Mouse (Mus musculus): ENCODE data around the gene Aff4.

Gene Aff4

DNA sequence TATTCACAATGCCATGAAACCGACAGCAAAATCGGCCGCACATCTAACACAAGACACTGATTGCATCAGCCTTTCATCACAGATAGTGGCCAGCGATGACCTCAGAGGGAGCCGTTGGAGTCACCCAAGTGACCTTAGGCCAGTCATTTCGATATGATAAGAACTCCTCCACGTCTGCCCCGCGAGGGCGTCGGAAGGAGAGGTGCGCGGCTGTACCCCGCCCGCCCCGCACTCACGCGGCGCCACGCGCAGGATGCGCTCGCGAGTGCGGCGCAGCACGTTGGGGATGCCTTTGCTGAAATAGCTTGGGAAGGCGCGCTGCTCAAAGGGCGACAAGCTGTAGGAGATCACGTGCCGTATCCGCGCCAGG lies 79.7 kb downstream of the Aff4 start:
- DNase-seq, result no peak

DNA sequence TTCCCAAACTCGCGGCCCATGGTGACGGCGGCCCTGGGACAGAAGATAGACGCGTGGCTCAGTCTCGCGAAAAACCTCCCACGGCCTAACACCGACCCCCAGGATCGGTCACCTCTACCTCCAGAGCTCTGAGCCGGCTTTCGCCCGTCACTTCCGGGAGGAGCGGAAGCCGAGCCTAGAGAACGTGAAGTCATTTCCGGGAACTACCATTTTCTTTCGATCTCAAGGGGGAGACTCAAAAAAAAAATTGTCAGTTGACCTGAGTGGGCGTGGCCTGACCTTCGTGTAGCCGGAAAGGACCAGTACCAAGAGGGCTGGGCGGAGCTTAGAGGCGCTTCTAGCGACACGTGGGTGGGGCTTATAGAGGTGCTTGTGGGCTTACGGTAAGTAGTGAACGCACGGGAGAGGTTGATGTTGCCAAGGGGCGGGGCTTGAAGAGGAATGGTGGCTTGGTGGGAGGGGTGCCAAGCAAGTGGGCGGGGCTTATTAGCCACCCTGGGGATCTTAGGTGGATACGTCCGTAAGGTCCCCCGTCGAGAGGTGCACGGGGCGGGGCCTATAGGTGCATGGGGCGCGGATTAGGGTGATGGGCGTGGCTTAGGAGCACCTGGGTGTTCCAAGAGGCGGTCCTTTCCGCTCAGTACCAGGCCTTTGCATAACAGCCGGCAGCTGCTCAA lies 80.2 kb downstream of the Aff4 start, which contains the start of the genes Uqcrq and Gdf9:
TSS of gene Uqcrq (minus strand) at position 162 of the 677 bp plus-strand sequence.
TSS of gene Gdf9 (plus strand) at position 354 of the 677 bp plus-strand sequence.
- DNase-seq, result peak; percentile 100

DNA sequence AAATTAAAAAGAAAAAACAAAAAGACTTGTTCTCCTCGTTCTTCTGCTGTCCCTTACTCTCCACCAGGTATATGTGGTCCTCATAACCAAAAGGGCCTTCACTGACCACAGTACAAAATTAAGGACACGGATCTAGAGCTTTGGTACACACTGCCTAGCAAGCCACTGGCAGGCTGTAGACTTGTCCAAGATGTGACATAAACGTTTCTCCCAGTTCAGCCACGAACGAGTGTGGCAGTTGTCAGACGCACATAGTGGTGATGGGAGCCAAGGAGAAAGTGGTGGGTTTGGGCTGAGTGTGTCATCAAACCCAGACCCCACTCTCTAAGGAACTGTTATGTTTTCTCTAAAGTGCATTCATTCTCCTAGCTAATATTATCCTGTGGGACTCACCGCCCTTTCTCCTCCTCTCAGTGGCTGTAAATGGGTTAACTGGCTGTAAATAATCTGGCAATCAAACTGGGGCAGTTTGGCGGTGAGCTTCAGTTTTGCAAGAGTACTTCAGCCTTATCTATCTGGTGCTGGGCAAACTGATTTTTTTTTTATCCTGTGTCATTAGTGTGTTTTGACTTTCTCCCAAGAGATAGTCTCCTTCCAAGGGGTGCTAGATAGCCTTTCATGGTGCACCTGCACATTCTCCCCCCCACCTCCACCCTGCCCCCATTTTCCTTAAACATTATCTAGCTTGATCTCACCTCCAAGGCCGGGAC lies 80.9 kb downstream of the Aff4 start:
- no peak for DNase-seq

DNA sequence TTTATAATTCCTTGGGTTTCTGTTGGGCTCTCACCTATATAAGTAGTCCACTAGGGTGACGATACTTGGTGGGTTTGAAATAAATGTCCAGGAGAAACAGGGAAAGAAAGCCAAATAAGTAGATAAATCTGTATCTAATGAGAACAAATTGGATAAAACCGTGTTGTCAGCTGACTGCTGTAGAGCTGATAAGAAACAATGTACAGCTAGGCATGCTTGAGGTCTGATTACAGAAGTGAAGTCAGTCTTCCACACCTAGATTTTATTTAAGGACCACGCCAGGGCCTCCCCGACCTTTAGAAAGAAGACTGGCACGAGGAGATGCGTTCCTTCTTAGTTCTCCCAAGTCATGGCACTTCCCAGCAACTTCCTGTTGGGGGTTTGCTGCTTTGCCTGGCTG lies 82.4 kb downstream of the Aff4 start:
- DNase-seq, result no peak

DNA sequence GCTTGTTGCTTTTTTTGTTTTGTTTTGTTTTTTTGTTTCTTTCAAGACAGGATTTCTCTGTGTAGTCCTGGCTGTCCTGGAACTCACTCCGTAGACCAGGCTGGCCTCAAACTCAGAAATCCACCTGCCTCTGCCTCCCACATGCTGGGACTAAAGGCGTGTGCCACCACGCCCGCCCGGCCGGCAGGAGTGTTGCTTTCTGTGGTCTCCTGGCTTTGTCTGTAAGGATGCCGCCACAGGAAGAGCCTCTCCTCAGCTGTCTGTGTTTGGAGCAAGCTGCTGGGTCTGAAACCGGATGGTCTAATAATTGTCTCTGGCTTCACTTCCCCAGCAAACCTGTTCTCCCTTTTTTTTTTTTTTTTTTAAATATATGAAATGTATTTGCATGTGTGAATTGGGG lies 84.9 kb downstream of the Aff4 start:
- DNase-seq, result no peak

DNA sequence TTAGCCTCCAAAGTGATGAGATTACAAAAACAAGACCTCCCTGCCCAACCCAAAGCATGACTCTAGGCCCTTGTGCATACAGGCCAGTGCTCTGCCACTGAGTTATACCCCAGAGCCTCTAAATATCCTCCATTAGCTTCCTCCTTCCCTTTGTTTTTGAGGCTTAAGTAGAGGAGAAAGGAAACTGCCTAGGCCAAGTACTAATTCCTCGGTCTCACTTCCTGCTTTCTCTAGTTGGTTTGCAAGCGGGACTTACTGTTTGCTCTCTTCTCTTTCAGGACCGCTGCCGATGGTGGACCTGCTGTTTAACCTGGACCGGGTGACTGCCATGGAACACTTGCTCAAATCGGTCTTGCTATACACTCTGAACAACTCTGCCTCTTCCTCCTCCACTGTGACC lies 85.7 kb downstream of the Aff4 start:
- no peak for DNase-seq

DNA sequence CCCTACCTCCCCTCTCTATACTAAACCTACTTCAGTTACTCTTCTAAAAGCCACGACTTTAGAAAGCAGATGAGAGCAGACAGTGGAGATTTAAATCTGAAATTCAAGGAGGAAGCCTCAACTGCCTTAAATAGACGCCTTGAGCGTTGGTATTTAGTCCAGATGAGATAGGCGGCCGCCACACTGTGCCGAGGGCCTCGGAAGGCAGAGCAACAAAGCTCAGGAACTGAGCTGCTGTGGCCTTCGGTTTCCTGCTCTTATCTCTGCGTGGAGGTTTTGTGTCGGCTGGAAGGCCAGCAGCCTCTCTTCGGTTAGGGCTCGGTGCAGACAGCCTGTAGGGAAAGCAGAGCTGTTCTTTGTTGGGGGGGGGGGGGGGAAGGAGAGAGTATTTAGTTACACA lies 91.3 kb downstream of the Aff4 start:
- DNase-seq, result no peak

DNA sequence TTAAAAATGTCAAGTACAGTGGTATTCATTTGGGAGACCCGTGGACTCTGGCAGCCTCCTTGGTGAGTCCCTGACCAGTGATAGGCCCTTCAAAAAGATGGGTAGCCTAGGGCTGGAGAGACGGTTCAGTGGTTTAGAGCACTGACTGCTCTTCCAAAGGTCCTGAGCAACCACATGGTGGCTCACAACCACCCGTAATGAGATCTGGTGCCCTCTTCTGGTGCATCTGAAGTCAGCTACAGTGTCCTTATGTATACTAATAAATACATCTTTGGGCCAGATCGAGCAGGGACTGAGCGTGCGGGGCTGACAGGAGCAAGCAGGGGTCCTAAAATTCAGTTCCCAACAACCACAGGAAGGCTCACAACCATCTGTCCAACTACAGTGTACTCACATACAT lies 93.2 kb downstream of the Aff4 start:
- DNase-seq, result no peak

DNA sequence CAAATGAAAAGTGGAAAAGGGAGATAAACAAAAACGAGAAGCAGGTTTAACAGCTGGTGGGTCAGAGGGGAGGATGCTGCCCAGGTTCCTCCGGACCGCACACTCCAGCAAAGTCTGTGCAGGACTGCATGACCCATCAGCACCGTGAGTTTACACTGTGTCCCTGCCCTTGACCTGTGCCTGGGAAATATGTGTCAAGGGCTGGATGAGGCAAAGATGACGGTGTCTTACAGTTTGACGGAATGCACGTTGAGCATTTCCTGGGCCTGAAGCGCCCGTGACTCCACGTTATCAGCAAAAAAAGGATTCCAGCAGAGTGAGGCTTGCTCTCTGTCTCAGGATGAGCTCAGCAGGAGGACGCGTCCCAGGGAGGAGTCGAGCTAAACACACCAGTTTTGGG lies 94.9 kb downstream of the Aff4 start:
- DNase-seq, result no peak

DNA sequence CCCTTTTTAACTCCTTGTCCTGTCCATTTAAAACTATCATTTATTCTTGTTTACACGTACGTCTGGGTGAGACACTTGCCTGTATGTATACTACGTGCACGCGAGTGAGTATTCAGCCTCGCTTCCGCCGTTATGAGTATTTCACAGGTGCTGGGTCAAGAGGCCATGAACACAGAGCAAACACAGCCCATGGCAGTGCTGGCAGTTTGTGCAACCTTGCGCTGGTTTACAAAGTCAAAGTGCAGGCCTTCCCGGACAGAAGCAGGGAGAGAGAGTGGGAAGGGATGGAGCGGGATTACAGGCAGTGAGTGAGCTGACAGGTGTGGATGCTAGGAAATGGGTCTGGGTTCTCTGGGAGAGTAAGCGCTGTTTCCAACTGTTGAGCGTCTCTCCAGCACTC lies 95.5 kb downstream of the Aff4 start:
- no peak for DNase-seq

DNA sequence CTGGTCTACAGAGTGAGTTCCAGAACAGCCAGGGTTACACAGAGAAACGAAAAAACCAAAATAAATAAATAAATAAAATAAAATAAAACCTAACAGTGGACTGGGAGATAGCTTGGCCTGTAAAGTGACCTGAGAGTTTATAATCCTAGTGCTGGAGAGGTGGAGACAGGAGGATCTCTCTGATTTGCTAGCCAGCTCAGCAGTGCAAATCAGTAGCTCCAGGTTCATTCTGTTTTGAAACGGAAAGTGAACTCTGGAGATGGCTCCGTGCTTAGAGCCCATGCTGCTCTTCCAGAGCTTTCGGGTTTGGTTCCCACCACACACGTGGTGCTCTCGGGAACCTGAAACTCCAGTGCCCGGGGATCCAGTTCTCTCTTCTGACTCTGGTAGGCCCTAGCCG lies 97.4 kb downstream of the Aff4 start:
- DNase-seq, result no peak

DNA sequence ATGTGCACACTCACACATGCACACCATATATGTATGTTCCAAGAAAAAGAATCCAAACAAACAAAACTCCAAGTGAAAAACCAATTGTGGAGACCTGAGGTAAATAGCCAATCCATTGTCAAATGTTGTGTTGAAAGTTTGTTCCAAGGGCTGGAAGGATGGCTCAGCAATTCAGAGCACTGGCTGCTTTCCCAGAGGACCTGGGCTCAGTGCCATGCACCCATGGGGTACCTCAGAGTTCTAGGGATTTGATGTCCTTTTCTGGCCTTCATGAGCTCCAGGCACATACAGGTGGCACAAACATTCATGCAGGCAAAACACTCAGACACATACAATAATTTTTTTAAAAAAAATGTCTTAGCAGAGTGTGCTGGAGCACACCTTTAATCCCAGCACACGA lies 97.9 kb downstream of the Aff4 start:
- peak; percentile 91 for DNase-seq

DNA sequence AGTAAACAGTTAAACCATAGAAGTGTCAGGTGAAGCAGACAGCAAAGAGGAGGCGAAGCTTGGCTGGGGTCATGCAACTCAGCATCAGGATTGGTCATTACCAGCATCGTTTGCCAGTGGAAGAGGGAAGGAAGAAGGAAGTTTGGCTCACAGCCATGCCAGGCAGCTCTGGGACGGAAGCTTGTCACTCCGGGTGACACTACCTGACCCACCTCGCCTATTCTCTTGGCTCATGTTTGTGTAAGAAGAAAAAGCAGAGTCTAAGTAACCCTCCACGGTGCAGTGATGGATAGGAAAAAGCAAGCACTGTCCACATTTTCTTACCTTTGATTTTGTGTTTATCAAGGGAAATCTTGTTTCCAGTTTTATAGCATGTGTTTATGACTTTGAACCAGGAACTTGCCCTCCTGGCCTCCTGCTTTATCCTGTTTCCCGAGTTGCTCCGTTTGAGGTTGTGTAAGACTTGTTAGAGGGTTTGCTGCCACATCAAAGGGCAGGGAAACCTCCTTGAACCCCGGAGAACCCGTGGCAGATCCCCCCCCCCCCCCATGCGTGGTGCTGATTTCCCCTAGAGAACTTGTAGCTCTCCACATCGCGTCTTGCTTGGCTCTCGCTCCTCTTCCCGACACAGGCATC lies 99.6 kb downstream of the Aff4 start:
- no peak for DNase-seq

DNA sequence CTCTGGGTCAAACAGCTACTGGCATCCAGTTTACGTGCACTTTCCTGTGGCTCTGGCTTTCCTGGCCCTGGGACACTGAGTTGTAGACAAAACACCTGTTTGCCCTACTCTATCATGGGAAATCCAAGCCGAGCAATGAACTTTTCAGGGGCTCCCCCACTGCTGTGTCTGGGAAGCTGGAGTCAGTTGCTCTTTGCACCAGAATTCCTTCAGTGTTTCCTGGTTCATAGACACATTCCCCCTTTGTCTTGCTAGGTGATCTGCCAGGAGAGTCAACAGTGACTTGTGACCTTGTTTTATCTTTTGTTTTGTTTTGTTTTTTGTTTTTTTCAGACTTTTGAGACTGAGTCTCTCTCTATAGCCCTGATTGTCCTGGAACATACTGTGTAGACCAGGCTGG lies 100.7 kb downstream of the Aff4 start:
- no peak for DNase-seq

DNA sequence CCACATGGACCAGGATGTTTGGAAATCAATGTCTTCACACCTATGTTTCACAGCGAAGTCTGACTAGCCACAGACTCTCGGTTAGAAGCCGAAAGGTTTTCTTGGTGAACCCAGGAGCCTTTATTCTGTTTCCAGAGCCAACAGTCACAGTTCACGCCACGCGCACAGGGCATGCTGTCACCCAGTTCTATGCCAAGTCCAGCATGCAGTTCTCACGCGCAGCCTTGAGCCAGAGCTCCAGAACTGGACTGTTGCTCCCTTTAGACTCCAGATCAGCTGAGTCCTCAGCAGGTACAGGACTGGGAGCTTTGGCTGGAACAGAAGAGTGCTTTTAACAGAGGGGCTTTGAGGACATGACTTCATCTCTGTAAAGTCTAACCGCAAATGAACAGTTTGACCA lies 101.8 kb downstream of the Aff4 start:
- peak; percentile 58 for DNase-seq

DNA sequence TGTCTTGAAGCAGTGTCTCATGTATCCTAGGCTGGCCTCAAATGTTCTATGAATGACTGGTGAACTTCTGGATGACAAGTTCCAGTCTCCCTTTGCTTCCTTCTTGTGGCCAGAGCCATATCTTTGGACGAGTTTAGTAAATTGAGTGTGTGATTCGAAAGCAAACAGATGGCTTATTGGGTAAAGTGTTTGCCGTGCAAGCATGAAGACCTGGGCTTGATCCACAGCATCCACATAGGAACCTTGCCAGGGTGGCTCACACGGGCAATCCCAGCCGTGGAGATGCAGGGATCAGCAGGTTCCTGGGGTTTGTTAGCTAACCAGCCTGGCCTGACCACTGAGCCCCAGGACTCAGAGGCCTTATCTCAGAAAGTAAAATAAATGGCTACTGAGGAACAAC lies 102.4 kb downstream of the Aff4 start:
- no peak for DNase-seq

DNA sequence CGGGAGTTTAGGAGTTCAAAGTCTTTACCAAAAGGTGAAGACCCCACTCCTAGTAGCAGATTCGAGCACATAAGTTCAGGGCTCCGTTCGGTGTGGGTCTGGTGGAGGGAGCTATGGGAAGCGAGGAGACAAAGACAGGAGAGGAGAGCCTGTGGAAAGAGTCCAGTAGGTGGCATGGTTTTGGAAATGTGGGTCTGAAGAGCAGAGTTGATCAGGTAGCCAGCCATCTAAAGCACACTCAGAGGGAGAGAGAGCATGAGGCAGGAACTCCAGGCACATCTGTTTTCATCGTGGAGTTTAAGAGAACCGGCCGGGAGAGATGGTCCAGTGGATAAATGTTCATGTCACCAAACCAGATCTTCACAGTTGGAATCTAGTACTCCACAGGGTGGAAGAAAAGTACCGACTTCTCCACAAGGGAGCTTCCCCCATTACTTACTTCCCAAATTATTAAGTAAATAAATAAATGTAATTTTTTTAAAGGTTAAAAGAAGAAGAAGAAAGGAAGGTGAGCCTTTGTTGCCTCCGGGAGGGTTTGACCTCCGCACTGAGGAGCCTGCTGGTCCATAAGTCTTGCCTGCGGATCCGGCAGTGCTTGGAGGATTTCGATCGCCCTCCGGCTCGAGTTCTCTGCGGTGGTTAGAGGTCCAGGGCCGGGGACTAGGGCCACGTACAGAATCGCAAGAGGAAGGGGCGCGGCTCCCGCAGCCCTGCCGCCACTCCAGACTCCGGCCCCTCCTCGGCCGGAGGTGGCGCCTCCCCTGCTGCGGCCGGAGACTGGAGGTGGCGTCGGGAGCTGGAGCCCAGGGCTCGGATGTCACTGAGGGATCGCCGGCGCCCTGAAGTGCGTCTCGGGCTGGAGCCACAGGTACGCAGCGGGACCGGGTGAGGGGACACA lies 106.1 kb downstream of the Aff4 start, which contains the start of the genes Gm10447 and Shroom1:
TSS of gene Gm10447 (minus strand) at position 637 of the 898 bp plus-strand sequence.
TSS of gene Shroom1 (plus strand) at position 732 of the 898 bp plus-strand sequence.
- no peak for DNase-seq

DNA sequence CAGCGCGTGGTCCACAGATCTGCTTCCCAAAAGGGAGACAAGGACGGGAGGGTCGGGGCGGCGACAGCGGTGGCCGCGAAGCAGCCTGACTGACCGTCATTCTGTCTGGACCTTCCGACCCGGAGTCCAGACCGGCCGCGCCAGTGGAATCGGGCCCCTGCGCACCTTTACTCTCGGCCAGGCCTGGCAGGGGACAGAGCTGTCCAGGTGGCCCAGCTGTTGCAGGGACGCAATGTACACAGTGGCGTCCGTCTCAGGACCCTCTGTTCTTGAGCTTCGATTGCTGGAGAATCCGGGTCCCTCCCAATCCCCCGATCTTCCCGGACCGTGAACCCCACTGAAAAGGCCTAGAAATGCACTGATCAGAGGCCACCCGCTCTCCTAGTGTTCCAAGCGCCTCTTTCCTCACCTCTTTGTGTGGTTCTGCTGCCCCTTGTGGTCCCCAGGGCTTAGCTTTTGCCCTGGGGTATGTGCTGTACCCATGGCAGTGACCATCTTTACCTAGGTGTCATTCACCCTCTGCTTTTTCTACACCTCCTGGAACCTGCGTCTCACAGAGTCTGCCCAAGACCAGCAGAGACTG lies 106.8 kb downstream of the Aff4 start:
- DNase-seq, result no peak

DNA sequence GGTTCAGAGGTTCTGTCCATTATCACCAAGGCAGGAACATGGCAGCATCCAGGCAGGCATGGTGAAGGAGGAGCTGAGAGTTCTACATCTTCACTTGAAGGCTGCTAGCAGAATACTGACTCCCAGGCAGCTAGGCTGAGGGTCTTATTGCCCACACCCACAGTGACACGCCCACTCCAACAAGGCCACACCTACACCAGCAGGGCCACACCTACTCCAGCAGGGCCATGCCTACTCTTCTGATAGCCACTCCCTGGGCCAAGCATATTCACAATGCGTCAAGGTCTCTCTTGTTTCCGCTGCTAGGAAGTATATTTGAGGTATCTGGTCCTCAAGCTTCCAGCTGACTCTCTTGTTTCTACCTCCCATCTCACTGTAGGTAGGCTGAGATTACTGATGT lies 108.4 kb downstream of the Aff4 start:
- no peak for DNase-seq

DNA sequence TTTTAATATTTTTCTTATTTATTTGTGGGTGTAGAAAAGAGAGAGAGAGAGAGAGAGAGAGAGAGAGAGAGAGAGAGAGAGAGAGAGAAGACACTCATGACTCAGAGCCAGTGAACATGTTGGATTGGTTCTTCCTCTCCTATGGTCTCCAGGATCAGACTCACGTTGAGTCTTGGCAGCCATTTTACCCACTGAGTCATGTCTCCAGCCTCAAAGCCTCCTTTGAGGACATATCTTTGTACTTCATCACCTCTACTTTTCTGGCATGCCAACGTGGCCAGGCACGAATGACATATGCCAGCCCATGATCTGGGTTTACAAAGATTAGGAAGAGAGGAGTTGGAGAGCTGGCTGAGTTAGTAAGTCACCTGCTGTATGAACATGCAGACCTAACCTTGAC lies 109.6 kb downstream of the Aff4 start:
- no peak for DNase-seq

DNA sequence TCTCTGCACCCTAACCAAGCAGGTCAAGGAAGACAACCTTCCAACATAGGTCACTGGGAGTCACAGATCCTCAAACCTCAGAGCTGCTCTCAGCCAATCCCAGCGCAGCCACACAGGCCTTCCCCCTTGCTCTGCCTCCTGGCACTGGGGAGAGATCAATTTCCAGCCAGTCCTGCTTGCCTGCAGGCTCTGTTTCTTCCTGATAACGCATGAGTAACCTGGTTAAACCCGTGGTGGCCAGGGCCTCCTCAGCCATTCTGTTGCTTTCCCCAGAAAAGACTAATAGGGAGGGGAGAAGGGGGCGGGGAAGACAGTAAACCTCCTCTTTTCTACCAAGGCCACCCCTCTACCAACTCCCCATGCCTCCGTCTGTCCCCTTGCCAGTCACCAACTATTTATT lies 111.1 kb downstream of the Aff4 start:
- DNase-seq, result no peak

DNA sequence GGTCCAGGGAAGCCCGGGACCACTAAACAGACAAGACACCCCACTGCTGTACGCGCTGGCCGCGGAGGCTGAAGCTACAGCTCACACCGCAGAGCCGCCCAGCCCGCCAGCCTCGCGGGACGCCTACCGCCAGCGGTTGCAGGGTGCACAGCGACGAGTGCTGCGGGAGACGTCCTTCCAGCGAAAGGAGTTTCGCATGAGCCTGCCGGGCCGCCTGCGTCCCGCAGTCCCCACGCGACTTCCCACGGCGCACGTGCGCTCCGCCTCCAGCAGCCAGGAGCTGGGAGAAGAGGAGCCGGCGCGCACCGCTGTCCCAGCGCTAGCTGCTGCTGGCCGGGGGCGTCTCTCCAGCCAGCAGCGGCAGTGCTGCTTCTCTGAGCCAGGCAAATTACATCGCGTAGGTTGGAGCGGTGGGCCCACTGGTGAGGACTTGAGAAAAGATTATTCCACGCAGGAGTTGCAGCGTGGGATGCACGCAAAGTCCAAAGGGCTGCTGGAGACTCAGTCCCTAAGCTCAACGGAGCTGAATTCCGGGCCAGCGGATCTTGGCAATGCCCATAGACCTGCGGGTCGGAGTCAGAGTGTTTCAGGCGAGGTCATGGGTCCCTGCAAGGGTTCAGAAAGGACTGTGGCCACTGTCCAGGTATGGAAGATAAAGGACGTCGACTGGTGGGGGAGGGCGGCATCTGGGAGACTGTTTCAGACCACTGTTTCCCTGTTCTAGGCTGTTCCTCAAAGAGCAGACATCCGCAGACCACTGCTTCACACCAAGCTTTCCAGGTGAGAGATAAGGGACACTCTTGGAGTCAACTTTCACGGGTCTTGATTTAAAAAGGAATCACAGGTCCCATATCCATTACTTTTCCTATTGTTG lies 113.2 kb downstream of the Aff4 start:
- DNase-seq, result no peak

Data from cerebellum, adult 11-12 months (tissue).